Mouse (Mus musculus): ENCODE measurements around the gene Adgrl4. TPM values are rescaled to one million over a fixed set of nuclear protein-coding genes. Genes with fewer than 3 reads are reported as not detected.

Gene Adgrl4
- polyA plus RNA-seq, 1 experiment from 2014 or later, result 6.4 TPM

- no peaks in the 10 kb centered on the region for H3K4me1 ChIP-seq (ENCODE audit: control insufficient read depth, insufficient read depth, low read length)
- 82% methylated on average over 12 of the region's 12 CpGs for WGBS
- no peak for ATAC-seq (replicated peaks; ENCODE audit: insufficient number of reproducible peaks, low FRiP score, low TSS enrichment, low read depth)
- DNase-seq (ENCODE audit: low spot score), result no peak
- no peak overlapping the region for H3K27ac ChIP-seq (replicated peaks; ENCODE audit: low read depth, low read length)
- H3K4me2 ChIP-seq (ENCODE audit: low read depth, low read length), result no peak overlapping the region
- no peaks in the 10 kb centered on the region for H3K36me3 ChIP-seq (replicated peaks; ENCODE audit: control insufficient read depth, insufficient read depth, low read depth, low read length)
- no peaks in the 10 kb centered on the region for H3K27me3 ChIP-seq (ENCODE audit: control insufficient read depth, insufficient read depth, low read length)
- H3K9me3 ChIP-seq (replicated peaks; ENCODE audit: control insufficient read depth, low read length), result no peaks in the 10 kb centered on the region
- H3K9ac ChIP-seq (replicated peaks; ENCODE audit: low read length), result no peak overlapping the region
- H3K4me3 ChIP-seq (ENCODE audit: low read depth, low read length), result no peak overlapping the region
Measured at GRCm38 (mm10) chr3:151417688-151418572, 19.8 kb upstream of the Adgrl4 start.

- DNase-seq (ENCODE audit: low spot score), result no peak
- Histone ChIP-seq H3K4me3 (ENCODE audit: low read depth, low read length) (no peak overlapping the region), H3K9me3 (replicated peaks; ENCODE audit: control insufficient read depth, low read length) (no peaks in the 10 kb centered on the region), H3K4me2 (ENCODE audit: low read depth, low read length) (no peak overlapping the region), H3K4me1 (ENCODE audit: control insufficient read depth, insufficient read depth, low read length) (no peaks in the 10 kb centered on the region), H3K36me3 (replicated peaks; ENCODE audit: control insufficient read depth, insufficient read depth, low read depth, low read length) (no peaks in the 10 kb centered on the region), H3K9ac (replicated peaks; ENCODE audit: low read length) (no peak overlapping the region), H3K27me3 (ENCODE audit: control insufficient read depth, insufficient read depth, low read length) (no peaks in the 10 kb centered on the region), H3K27ac (replicated peaks; ENCODE audit: low read depth, low read length) (no peak overlapping the region)
- WGBS, result 83% methylated on average over 9 of the region's 9 CpGs
- ATAC-seq (replicated peaks; ENCODE audit: insufficient number of reproducible peaks, low FRiP score, low TSS enrichment, low read depth), result no peak
Measured at GRCm38 (mm10) chr3:151424326-151425207, 13.1 kb upstream of the Adgrl4 start.

GRCm38 (mm10) chr3:151430106-151430505 lies 7.6 kb upstream of the Adgrl4 start:
- H3K9ac ChIP-seq (replicated peaks; ENCODE audit: low read length), result no peak overlapping the region
- no peaks in the 10 kb centered on the region for H3K27me3 ChIP-seq (ENCODE audit: control insufficient read depth, insufficient read depth, low read length)
- no peaks in the 10 kb centered on the region for H3K9me3 ChIP-seq (replicated peaks; ENCODE audit: control insufficient read depth, low read length)
- no peaks in the 10 kb centered on the region for H3K4me1 ChIP-seq (ENCODE audit: control insufficient read depth, insufficient read depth, low read length)
- ATAC-seq (replicated peaks; ENCODE audit: insufficient number of reproducible peaks, low FRiP score, low TSS enrichment, low read depth) (no peak), DNase-seq (ENCODE audit: low spot score) (no peak)
- no peak overlapping the region for H3K27ac ChIP-seq (replicated peaks; ENCODE audit: low read depth, low read length)
- H3K4me3 ChIP-seq (ENCODE audit: low read depth, low read length), result no peak overlapping the region
- H3K36me3 ChIP-seq (replicated peaks; ENCODE audit: control insufficient read depth, insufficient read depth, low read depth, low read length), result no peaks in the 10 kb centered on the region
- WGBS, result 96% methylated on average over 3 of the region's 3 CpGs
- H3K4me2 ChIP-seq (ENCODE audit: low read depth, low read length), result no peak overlapping the region

GRCm38 (mm10) chr3:151431507-151431906 lies 6.2 kb upstream of the Adgrl4 start:
- H3K9me3 ChIP-seq (replicated peaks; ENCODE audit: control insufficient read depth, low read length), result no peaks in the 10 kb centered on the region
- H3K4me3 ChIP-seq (ENCODE audit: low read depth, low read length), result no peak overlapping the region
- no peaks in the 10 kb centered on the region for H3K4me1 ChIP-seq (ENCODE audit: control insufficient read depth, insufficient read depth, low read length)
- no peak overlapping the region for H3K9ac ChIP-seq (replicated peaks; ENCODE audit: low read length)
- no peaks in the 10 kb centered on the region for H3K36me3 ChIP-seq (replicated peaks; ENCODE audit: control insufficient read depth, insufficient read depth, low read depth, low read length)
- 83% methylated on average over 2 of the region's 2 CpGs for WGBS
- no peak overlapping the region for H3K27ac ChIP-seq (replicated peaks; ENCODE audit: low read depth, low read length)
- H3K27me3 ChIP-seq (ENCODE audit: control insufficient read depth, insufficient read depth, low read length), result no peaks in the 10 kb centered on the region
- DNase-seq (ENCODE audit: low spot score) (no peak), ATAC-seq (replicated peaks; ENCODE audit: insufficient number of reproducible peaks, low FRiP score, low TSS enrichment, low read depth) (no peak)
- no peak overlapping the region for H3K4me2 ChIP-seq (ENCODE audit: low read depth, low read length)

GRCm38 (mm10) chr3:151438364-151438763 lies 677 bp downstream of the Adgrl4 start:
- Histone ChIP-seq H3K4me2 (ENCODE audit: low read depth, low read length) (no peak overlapping the region), H3K9me3 (replicated peaks; ENCODE audit: control insufficient read depth, low read length) (no peaks in the 10 kb centered on the region), H3K4me1 (ENCODE audit: control insufficient read depth, insufficient read depth, low read length) (no peaks in the 10 kb centered on the region), H3K36me3 (replicated peaks; ENCODE audit: control insufficient read depth, insufficient read depth, low read depth, low read length) (no peaks in the 10 kb centered on the region), H3K9ac (replicated peaks; ENCODE audit: low read length) (no peak overlapping the region), H3K27ac (replicated peaks; ENCODE audit: low read depth, low read length) (no peak overlapping the region), H3K27me3 (ENCODE audit: control insufficient read depth, insufficient read depth, low read length) (no peaks in the 10 kb centered on the region), H3K4me3 (ENCODE audit: low read depth, low read length) (no peak overlapping the region)
- DNase-seq (ENCODE audit: low spot score), result no peak
- 79% methylated on average over 5 of the region's 5 CpGs for WGBS
- ATAC-seq (replicated peaks; ENCODE audit: insufficient number of reproducible peaks, low FRiP score, low TSS enrichment, low read depth), result no peak

- DNase-seq (ENCODE audit: low spot score), result no peak
- H3K4me2 ChIP-seq (ENCODE audit: low read depth, low read length), result no peak overlapping the region
- no peaks in the 10 kb centered on the region for H3K36me3 ChIP-seq (replicated peaks; ENCODE audit: control insufficient read depth, insufficient read depth, low read depth, low read length)
- H3K27me3 ChIP-seq (ENCODE audit: control insufficient read depth, insufficient read depth, low read length), result no peaks in the 10 kb centered on the region
- 66% methylated on average over 2 of the region's 2 CpGs for WGBS
- H3K4me1 ChIP-seq (ENCODE audit: control insufficient read depth, insufficient read depth, low read length), result no peaks in the 10 kb centered on the region
- H3K9me3 ChIP-seq (replicated peaks; ENCODE audit: control insufficient read depth, low read length), result no peaks in the 10 kb centered on the region
- H3K27ac ChIP-seq (replicated peaks; ENCODE audit: low read depth, low read length), result no peak overlapping the region
- no peak for ATAC-seq (replicated peaks; ENCODE audit: insufficient number of reproducible peaks, low FRiP score, low TSS enrichment, low read depth)
- no peak overlapping the region for H3K9ac ChIP-seq (replicated peaks; ENCODE audit: low read length)
- no peak overlapping the region for H3K4me3 ChIP-seq (ENCODE audit: low read depth, low read length)
Measured at GRCm38 (mm10) chr3:151439976-151440375, 2.3 kb downstream of the Adgrl4 start.

- H3K36me3 ChIP-seq (replicated peaks; ENCODE audit: control insufficient read depth, insufficient read depth, low read depth, low read length), result no peaks in the 10 kb centered on the region
- H3K27ac ChIP-seq (replicated peaks; ENCODE audit: low read depth, low read length), result no peak overlapping the region
- 91% methylated on average over 2 of the region's 2 CpGs for WGBS
- no peak overlapping the region for H3K4me3 ChIP-seq (ENCODE audit: low read depth, low read length)
- no peak for ATAC-seq (replicated peaks; ENCODE audit: insufficient number of reproducible peaks, low FRiP score, low TSS enrichment, low read depth)
- no peaks in the 10 kb centered on the region for H3K27me3 ChIP-seq (ENCODE audit: control insufficient read depth, insufficient read depth, low read length)
- H3K9me3 ChIP-seq (replicated peaks; ENCODE audit: control insufficient read depth, low read length), result no peaks in the 10 kb centered on the region
- no peaks in the 10 kb centered on the region for H3K4me1 ChIP-seq (ENCODE audit: control insufficient read depth, insufficient read depth, low read length)
- DNase-seq (ENCODE audit: low spot score), result no peak
- H3K4me2 ChIP-seq (ENCODE audit: low read depth, low read length), result no peak overlapping the region
- H3K9ac ChIP-seq (replicated peaks; ENCODE audit: low read length), result no peak overlapping the region
Measured at GRCm38 (mm10) chr3:151442026-151442425, 4.3 kb downstream of the Adgrl4 start.

- no peaks in the 10 kb centered on the region for H3K27me3 ChIP-seq (ENCODE audit: control insufficient read depth, insufficient read depth, low read length)
- H3K27ac ChIP-seq (replicated peaks; ENCODE audit: low read depth, low read length), result no peak overlapping the region
- no peaks in the 10 kb centered on the region for H3K36me3 ChIP-seq (replicated peaks; ENCODE audit: control insufficient read depth, insufficient read depth, low read depth, low read length)
- DNase-seq (ENCODE audit: low spot score) (no peak), ATAC-seq (replicated peaks; ENCODE audit: insufficient number of reproducible peaks, low FRiP score, low TSS enrichment, low read depth) (no peak)
- H3K4me2 ChIP-seq (ENCODE audit: low read depth, low read length), result no peak overlapping the region
- H3K4me1 ChIP-seq (ENCODE audit: control insufficient read depth, insufficient read depth, low read length), result no peaks in the 10 kb centered on the region
- 83% methylated on average over 5 of the region's 5 CpGs for WGBS
- no peak overlapping the region for H3K4me3 ChIP-seq (ENCODE audit: low read depth, low read length)
- no peaks in the 10 kb centered on the region for H3K9me3 ChIP-seq (replicated peaks; ENCODE audit: control insufficient read depth, low read length)
- H3K9ac ChIP-seq (replicated peaks; ENCODE audit: low read length), result no peak overlapping the region
Measured at GRCm38 (mm10) chr3:151443486-151443885, 5.8 kb downstream of the Adgrl4 start.
